Mouse (Mus musculus) CH12.LX (cell line): ENCODE data around the gene Fam198a. TPM values are rescaled to one million over a fixed set of nuclear protein-coding genes. Genes with fewer than 3 reads are reported as not detected.

Experiments
- DNase-seq: peaks from one replicate; pipeline ENCODE4 v3.0.0-alpha.2; 2013; ENCODE audit errors: extremely low read depth
- H3K27ac ChIP-seq: 2 replicates; pipeline ENCODE4 v1.5.1; 2012; ENCODE audit warnings: low read depth, mild to moderate bottlenecking, control low read depth, moderate library complexity; ENCODE audit not compliant: insufficient read depth
- H3K27me3 ChIP-seq: replicated peaks from 2 replicates; pipeline ENCODE3; 2012; ENCODE audit warnings: inconsistent platforms
- H3K36me3 ChIP-seq, 2 experiments: replicated peaks in 1 of 2; 2 replicates each; pipeline versions ENCODE3 to v1.6.1; 2012; ENCODE audit warnings: inconsistent platforms in 1 of 2, low read length in 1 of 2, mild to moderate bottlenecking in 1 of 2, mixed read lengths in 1 of 2, moderate library complexity in 1 of 2; ENCODE audit not compliant: control insufficient read depth in 1 of 2, insufficient read depth in 1 of 2
- H3K4me1 ChIP-seq, 2 experiments: 2 replicates each; pipeline ENCODE4 v1.6.1; 2012; ENCODE audit warnings: inconsistent platforms in 1 of 2, moderate library complexity in 1 of 2; ENCODE audit not compliant: insufficient read depth in 2 of 2, control insufficient read depth in 1 of 2
- H3K4me2 ChIP-seq: 2 replicates; pipeline ENCODE4 v1.6.1; 2012; ENCODE audit warnings: low read depth, mild to moderate bottlenecking, control low read depth; ENCODE audit not compliant: poor library complexity, insufficient read depth, severe bottlenecking
- H3K4me3 ChIP-seq, 3 experiments: fragments of 150-350 bp in 1 of 3; sonication (generic) in 1 of 3; replicated peaks in 1 of 3; 2 replicates each; pipeline versions ENCODE3 to v1.5.1; 2011 to 2012; ENCODE audit warnings: low read depth in 2 of 3, low read length in 2 of 3, mild to moderate bottlenecking in 2 of 3, moderate library complexity in 2 of 3, control low read depth in 1 of 3, improper control_type of control experiment in 1 of 3, inconsistent platforms in 1 of 3, mixed read lengths in 1 of 3; ENCODE audit not compliant: poor library complexity in 1 of 3
- H3K79me2 ChIP-seq: replicated peaks from 2 replicates; pipeline ENCODE4 v1.6.1; 2012; ENCODE audit warnings: mild to moderate bottlenecking, moderate library complexity; ENCODE audit not compliant: control insufficient read depth, poor library complexity, insufficient read depth, severe bottlenecking; ENCODE audit errors: extremely low read depth
- H3K9ac ChIP-seq: 2 replicates; pipeline ENCODE4 v1.6.1; 2012; ENCODE audit warnings: low read depth, mild to moderate bottlenecking, control low read depth, moderate library complexity; ENCODE audit not compliant: insufficient read depth
- H3K9me3 ChIP-seq: replicated peaks from 2 replicates; pipeline ENCODE3; 2012; ENCODE audit warnings: low read length, inconsistent platforms, mixed read lengths
- BHLHE40 ChIP-seq: IDR thresholded peaks from 2 replicates; pipeline ENCODE4 v1.6.1; 2011; ENCODE audit warnings: mild to moderate bottlenecking, low read depth, low read length, improper control_type of control experiment
- CHD1 ChIP-seq: IDR thresholded peaks from 2 replicates; pipeline ENCODE4 v1.6.1; 2012; ENCODE audit warnings: low read depth, low read length, improper control_type of control experiment, inconsistent platforms
- CHD2 ChIP-seq: IDR thresholded peaks from 2 replicates; pipeline ENCODE4 v1.6.1; 2011; ENCODE audit warnings: low read length, improper control_type of control experiment
- ELF1 ChIP-seq: IDR thresholded peaks from 2 replicates; pipeline ENCODE4 v1.6.1; 2014; ENCODE audit warnings: low read depth, mild to moderate bottlenecking, inconsistent platforms, low read length, improper control_type of control experiment
- EP300 ChIP-seq: IDR thresholded peaks from 2 replicates; pipeline ENCODE4 v1.6.1; 2011; ENCODE audit warnings: low read length, improper control_type of control experiment
- ETS1 ChIP-seq: conservative IDR thresholded peaks from 2 replicates; pipeline ENCODE4 v1.6.1; 2012; ENCODE audit warnings: low read depth, mild to moderate bottlenecking, inconsistent platforms, low read length, improper control_type of control experiment, moderate library complexity
- GABPA ChIP-seq: IDR thresholded peaks from 2 replicates; pipeline ENCODE4 v1.6.1; 2012; ENCODE audit warnings: low read depth, low read length, improper control_type of control experiment, inconsistent platforms; ENCODE audit not compliant: insufficient replicate concordance
- MAX ChIP-seq: IDR thresholded peaks from 2 replicates; pipeline ENCODE4 v1.6.1; 2011; ENCODE audit warnings: low read length, improper control_type of control experiment
- MAZ ChIP-seq: IDR thresholded peaks from 2 replicates; pipeline ENCODE4 v1.6.1; 2012; ENCODE audit warnings: low read depth, mild to moderate bottlenecking, inconsistent platforms, low read length, improper control_type of control experiment, moderate library complexity
- PAX5 ChIP-seq: IDR thresholded peaks from 2 replicates; pipeline ENCODE4 v1.6.1; 2012; ENCODE audit warnings: low read length, inconsistent platforms, mixed read lengths
- POLR2AphosphoS2 ChIP-seq: IDR thresholded peaks from 2 replicates; pipeline ENCODE4 v1.6.1; 2011; ENCODE audit warnings: low read depth, low read length, improper control_type of control experiment
- RAD21 ChIP-seq: IDR thresholded peaks from 2 replicates; pipeline ENCODE4 v1.6.1; 2011; ENCODE audit warnings: low read depth, mild to moderate bottlenecking, low read length, improper control_type of control experiment, moderate library complexity
- RCOR1 ChIP-seq: conservative IDR thresholded peaks from 2 replicates; pipeline ENCODE4 v1.6.1; 2012; ENCODE audit warnings: low read depth, mild to moderate bottlenecking, inconsistent platforms, low read length, improper control_type of control experiment
- SIN3A ChIP-seq: IDR thresholded peaks from 2 replicates; pipeline ENCODE4 v1.6.1; 2012; ENCODE audit warnings: low read length, improper control_type of control experiment, inconsistent platforms
- TBP ChIP-seq: conservative IDR thresholded peaks from 2 replicates; pipeline ENCODE4 v1.6.1; 2011; ENCODE audit warnings: low read depth, low read length, improper control_type of control experiment
- TCF12 ChIP-seq: IDR thresholded peaks from 2 replicates; pipeline ENCODE4 v1.6.1; 2014; ENCODE audit warnings: low read depth, mild to moderate bottlenecking, inconsistent platforms, low read length, improper control_type of control experiment
- UBTF ChIP-seq: IDR thresholded peaks from 2 replicates; pipeline ENCODE4 v1.6.1; 2012; ENCODE audit warnings: low read depth, mild to moderate bottlenecking, inconsistent platforms, low read length, improper control_type of control experiment, moderate library complexity
- USF2 ChIP-seq: conservative IDR thresholded peaks from 2 replicates; pipeline ENCODE4 v1.6.1; 2011; ENCODE audit warnings: low read depth, low read length, improper control_type of control experiment
- dilution Hi-C: fragments of 300-500 bp; cut with MboI; formaldehyde crosslinking; loops from 2 replicates; pipeline ENCODE4 v1.14.3; 2020; ENCODE audit warnings: low sequenced_read_pairs; ENCODE audit not compliant: extremely low pct_unique_long_range_greater_than_20kb, extremely low pct_ligation_motif_present
- in situ Hi-C: fragments of 300-500 bp; cut with MboI; formaldehyde crosslinking; loops from 3 replicates; pipeline ENCODE4 v1.14.3; 2019; ENCODE audit warnings: low sequenced_read_pairs, low pct_ligation_motif_present, low pct_unique_long_range_greater_than_20kb, mixed read lengths
- polyA plus RNA-seq: library from polyadenylated mRNA; unstranded; fragments of >175 nt; gene quantifications from 2 replicates; pipeline ENCODE4 v1.2.1, GENCODE M21; 2012; ENCODE audit warnings: low read depth; ENCODE audit not compliant: insufficient read length
- total RNA-seq, 2 experiments: library from RNA; depleted of rRNA; stranded (reverse); fragments of 300-350 nt in 1 of 2; fragments of >200 nt in 1 of 2; gene quantifications; 2 replicates each; pipeline ENCODE4 v1.2.3; 2012 to 2014

Gene Fam198a
- total and polyA plus RNA-seq, 3 experiments: 0.40 to 0.93 (median 0.59) TPM

DNA sequence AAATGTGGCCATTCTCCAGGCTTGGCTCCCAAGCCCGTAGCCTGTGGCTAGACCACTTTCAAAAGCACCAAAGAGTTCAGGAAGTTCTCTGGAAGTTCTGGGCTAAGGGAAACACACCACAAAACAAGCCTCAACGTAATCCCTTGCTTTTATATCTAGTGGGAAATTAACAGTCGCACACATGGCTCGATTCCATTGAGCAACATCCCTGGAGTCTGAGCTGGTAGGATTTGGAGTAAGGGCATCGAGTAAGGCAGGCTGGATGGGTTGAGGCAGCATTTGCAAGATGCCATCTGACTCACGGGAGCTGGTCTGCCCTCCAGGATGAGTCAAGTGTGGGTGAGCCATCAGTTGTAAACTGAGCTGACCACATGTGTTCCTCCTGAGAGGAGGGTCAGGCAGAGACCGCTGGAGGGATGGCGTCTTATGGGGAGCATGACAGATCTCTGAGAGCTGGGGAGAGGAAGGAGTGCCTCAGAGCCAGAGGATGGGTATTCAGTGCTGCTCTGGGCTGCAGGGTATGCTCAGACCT lies 36.5 kb upstream of the Fam198a start:
- Histone ChIP-seq H3K4me3 (no peak overlapping the region), H3K27me3 (no peaks in the 10 kb centered on the region), H3K79me2 (no peaks in the 10 kb centered on the region), H3K27ac (no peak overlapping the region), H3K9ac (no peak overlapping the region), H3K4me2 (no peak overlapping the region), H3K4me1 (peaks cover 18 to 39% of the 10 kb centered on the region in 2 experiments), H3K36me3 (peaks cover 0 to 29% of the 10 kb centered on the region in 2 experiments), H3K9me3 (no peaks in the 10 kb centered on the region)
- no peak for TF ChIP-seq GABPA
- no peak for TF ChIP-seq PAX5
- TF ChIP-seq MAX: no peak
- TF ChIP-seq MAZ: no peak
- no peak for TF ChIP-seq RAD21
- no peak for TF ChIP-seq ETS1
- TF ChIP-seq UBTF: no peak
- no peak for TF ChIP-seq TBP
- TF ChIP-seq EP300: no peak
- no peak for TF ChIP-seq POLR2AphosphoS2
- TF ChIP-seq CHD1: no peak
- no peak for TF ChIP-seq TCF12
- TF ChIP-seq USF2: no peak
- TF ChIP-seq CHD2: no peak
- no peak for TF ChIP-seq ELF1
- TF ChIP-seq RCOR1: no peak
- no peak for DNase-seq
- in situ Hi-C loops: no loop called here
- dilution Hi-C loops: no loop called here

GRCm38 (mm10) chr9:121915056-121915455 lies 35.7 kb upstream of the Fam198a start:
- Histone ChIP-seq H3K4me1 (peaks cover 12 to 36% of the 10 kb centered on the region in 2 experiments; a peak in 3 of 4 replicates), H3K27me3 (no peaks in the 10 kb centered on the region), H3K79me2 (no peaks in the 10 kb centered on the region), H3K27ac (no peak overlapping the region), H3K9me3 (no peaks in the 10 kb centered on the region), H3K4me2 (no peak overlapping the region), H3K9ac (no peak overlapping the region)
- in situ Hi-C loops: no loop called here
- no peak for TF ChIP-seq BHLHE40
- TF ChIP-seq RAD21: no peak
- no peak for TF ChIP-seq ELF1
- TF ChIP-seq SIN3A: no peak
- TF ChIP-seq, all 38 proteins: peak for 0
- dilution Hi-C loops: no loop called here
- H3K36me3 ChIP-seq: peaks cover 0 to 22% of the 10 kb centered on the region in 2 experiments
- DNase-seq: no peak
- no peak overlapping the region for H3K4me3 ChIP-seq
